Mouse (Mus musculus) megakaryocyte, adult 5-6 weeks (primary cell): Measurements from ENCODE around the gene Gm45213. TPM values are rescaled to one million over a fixed set of nuclear protein-coding genes. Genes with fewer than 3 reads are reported as not detected.

Experiments used
- ATAC-seq: 2 replicates; pipeline ENCODE4 v1.8.0; 2016; ENCODE audit warnings: mild to moderate bottlenecking, inconsistent platforms; ENCODE audit not compliant: poor library complexity, severe bottlenecking
- total RNA-seq, 2 experiments: library from RNA; stranded (forward) in 1 of 2; stranded (reverse) in 1 of 2; fragments of 153-499, 151-499 nt in 1 of 2; fragments of 221-1000, 200-1000 nt in 1 of 2; gene quantifications; 2 replicates each; pipeline versions ENCODE4 v1.2.3 to v1.2.4; 2015 to 2017

The Gm45213 gene
- total RNA-seq (2015): not detected in 2 replicates
- total RNA-seq (2017): not detected in 2 replicates

GRCm38 (mm10) chr7:66043552-66044459, at the start of gene Gm45213:
Gene Gm45213 (plus strand): TSS chr7:66043602.
- no peak for ATAC-seq

- no peak for ATAC-seq
Observed at GRCm38 (mm10) chr7:66001035-66001754, 42.2 kb upstream of the Gm45213 start.

- no peak for ATAC-seq
Observed at GRCm38 (mm10) chr7:66001797-66002196, 41.6 kb upstream of the Gm45213 start.

GRCm38 (mm10) chr7:66003447-66003846, 40.0 kb upstream of the Gm45213 start:
- no peak for ATAC-seq

GRCm38 (mm10) chr7:66003865-66004638, 39.4 kb upstream of the Gm45213 start:
- no peak for ATAC-seq

GRCm38 (mm10) chr7:66005066-66005465, 38.3 kb upstream of the Gm45213 start:
- no peak for ATAC-seq

GRCm38 (mm10) chr7:66008161-66008891, 35.1 kb upstream of the Gm45213 start:
- ATAC-seq: no peak

GRCm38 (mm10) chr7:66008892-66009273, 34.5 kb upstream of the Gm45213 start:
- no peak for ATAC-seq

- ATAC-seq: no peak
Observed at GRCm38 (mm10) chr7:66010518-66010917, 32.9 kb upstream of the Gm45213 start.

- ATAC-seq: no peak
Observed at GRCm38 (mm10) chr7:66027747-66028146, 15.7 kb upstream of the Gm45213 start.

- no peak for ATAC-seq
Observed at GRCm38 (mm10) chr7:66028766-66029512, 14.5 kb upstream of the Gm45213 start.

GRCm38 (mm10) chr7:66036809-66037208, 6.6 kb upstream of the Gm45213 start:
- ATAC-seq: no peak

GRCm38 (mm10) chr7:66038261-66038660, 5.1 kb upstream of the Gm45213 start:
- ATAC-seq: no peak

GRCm38 (mm10) chr7:66038730-66039129, 4.7 kb upstream of the Gm45213 start:
- no peak for ATAC-seq

GRCm38 (mm10) chr7:66040026-66040814, 3.2 kb upstream of the Gm45213 start:
- no peak for ATAC-seq

- ATAC-seq: no peak
Observed at GRCm38 (mm10) chr7:66044617-66045016, 1.2 kb downstream of the Gm45213 start.

GRCm38 (mm10) chr7:66046921-66047918, 3.8 kb downstream of the Gm45213 start:
- no peak for ATAC-seq

- no peak for ATAC-seq
Observed at GRCm38 (mm10) chr7:66047975-66048374, 4.6 kb downstream of the Gm45213 start.
